Mouse (Mus musculus) urinary bladder, postnatal 36 days (tissue): Measurements from ENCODE around the gene Olfr781.
"Not testable (repeated sequence)": the region's sequence is repeated elsewhere in the genome, so short reads cannot be mapped to it uniquely, and the experiment has no call there.

Experiments used
- DNase-seq, 2 experiments: peaks; one replicate each; pipeline ENCODE4 v3.0.0; 2022; ENCODE audit warnings: low spot score in 2 of 2, mixed read lengths in 1 of 2

The Olfr781 gene

DNA sequence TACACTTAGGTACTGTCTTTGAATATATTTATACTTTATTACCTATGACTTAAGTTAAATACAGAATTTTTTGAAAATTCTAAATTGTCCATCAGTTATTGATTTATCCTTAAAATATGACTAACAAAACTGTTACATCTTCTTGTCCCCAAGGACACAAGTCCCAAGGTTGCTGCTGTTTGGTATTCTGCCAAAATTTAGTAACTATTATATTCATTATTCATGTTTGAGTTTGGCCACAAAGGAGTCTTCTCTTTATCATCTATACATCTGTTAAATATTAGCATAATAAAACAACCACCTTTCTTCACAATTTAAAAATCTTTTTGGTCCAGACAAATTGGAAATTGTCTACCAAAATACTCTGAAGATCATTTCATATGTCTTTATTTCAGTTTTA, at the start of gene Olfr781:
TSS of gene Olfr781 (plus strand) at position 301 of the 400 bp plus-strand sequence.
- no peak for DNase-seq

DNA sequence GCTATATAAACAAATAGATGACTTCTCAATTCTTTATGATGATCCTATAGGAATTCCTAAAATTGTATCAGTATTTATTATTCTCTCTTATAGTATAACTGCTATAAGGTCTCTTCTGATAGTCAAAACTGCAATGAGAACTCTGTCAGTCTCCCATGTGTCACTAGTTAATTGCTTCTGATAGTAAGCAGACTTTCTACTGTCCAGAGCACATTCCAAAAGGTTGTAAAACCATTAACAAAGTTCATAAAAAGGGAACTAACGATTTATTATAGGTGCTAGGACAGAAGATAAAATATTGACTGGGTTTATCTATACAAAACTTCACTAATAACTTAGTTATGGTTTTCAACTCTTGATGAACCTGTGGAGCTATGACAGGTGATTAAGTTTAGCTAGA, 15.7 kb upstream of the Olfr781 start:
- DNase-seq, result not testable (repeated sequence)

DNA sequence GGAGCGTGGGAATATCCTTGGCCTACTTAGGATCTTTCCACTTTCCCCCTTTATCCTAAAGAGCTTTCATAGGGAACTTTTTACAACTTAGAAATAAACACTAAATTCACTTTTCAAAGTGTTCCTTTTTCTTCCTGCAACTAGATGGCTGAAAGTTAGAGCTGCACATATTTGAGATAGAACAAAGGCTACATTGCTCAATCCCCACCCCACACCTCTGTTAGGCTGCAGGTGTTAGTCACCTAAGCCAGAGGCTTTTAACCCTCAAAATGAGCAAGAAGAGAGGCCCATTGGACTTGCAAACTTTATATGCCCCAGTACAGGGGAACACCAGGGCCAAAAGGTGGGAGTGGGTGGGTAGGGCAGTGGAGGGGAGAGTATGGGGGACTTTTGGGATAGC, 15.1 kb upstream of the Olfr781 start:
- DNase-seq, result not testable (repeated sequence)

DNA sequence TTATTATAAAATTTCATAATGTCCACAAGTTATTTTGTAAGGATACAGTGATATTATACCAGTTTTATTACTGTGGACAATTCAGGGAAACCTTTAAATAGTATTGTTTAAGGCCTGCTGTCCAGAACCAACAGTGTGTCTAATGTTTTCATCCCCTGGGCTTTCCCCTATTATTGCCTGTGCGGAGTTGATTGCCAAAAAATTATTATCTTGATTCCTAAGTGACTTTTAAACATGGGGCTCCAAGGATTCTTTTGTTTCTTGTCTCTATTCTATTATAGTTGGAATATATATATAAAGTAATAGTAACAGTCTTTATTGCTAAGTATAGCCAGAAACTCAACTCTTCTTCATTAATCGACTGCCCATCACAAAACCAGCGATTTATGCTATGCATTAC, 10.8 kb upstream of the Olfr781 start, which contains the start of gene Olfr780:
TSS of gene Olfr780 (plus strand) at position 301 of the 400 bp plus-strand sequence.
- DNase-seq, result no peak

DNA sequence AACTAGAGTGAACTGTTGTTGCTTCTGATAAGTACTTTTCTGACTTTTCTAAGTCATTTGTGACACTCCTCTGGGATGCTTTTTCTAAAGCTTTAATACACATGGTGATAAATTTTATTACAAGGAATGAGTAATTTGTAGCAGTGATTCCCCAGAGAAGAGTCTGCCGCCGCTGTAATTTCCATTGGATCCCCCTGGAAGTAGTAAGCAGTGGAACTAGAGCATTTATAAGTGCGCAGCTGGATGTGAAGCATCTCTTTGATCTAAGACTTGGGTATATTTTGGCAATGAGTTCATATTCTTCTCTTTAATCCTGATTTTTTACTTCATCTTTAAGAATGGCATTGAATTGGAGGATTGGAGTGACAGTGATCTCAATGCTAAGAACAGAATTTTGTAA, 19.9 kb downstream of the Olfr781 start, which contains the start of gene Olfr782:
TSS of gene Olfr782 (plus strand) at position 301 of the 400 bp plus-strand sequence.
- DNase-seq, result no peak

DNA sequence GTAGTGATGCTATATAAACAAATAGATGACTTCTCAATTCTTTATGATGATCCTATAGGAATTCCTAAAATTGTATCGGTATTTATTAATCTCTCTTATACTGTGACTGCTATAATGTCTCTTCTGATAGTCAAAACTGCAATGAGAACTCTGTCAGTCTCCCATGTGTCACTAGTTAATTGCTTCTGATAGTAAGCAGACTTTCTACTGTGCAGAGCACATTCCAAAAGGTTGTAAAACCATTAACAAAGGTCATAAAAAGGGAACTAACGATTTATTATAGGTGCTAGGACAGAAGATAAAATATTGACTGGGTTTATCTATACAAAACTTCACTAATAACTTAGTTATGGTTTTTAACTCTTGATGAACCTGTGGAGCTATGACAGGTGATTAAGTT, 23.8 kb downstream of the Olfr781 start:
- not testable (repeated sequence) for DNase-seq

DNA sequence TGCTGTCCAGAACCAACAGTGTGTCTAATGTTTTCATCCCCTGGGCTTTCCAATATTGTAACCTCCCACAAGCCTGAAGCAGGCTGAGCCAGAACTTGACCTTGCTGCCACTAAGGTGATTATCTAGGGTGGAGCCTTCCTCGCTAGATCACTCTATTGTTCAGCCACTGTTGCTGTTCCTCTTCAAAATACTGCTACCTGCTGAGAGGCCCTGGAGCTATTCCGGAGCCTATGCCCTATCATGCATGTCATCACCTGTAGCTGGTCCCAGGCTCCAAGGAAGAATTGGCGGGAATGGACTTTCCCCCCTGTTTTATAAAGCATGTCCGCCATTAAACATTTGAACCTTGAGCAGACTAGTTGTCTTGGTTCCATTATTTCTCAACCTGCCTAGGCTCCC, 27.8 kb downstream of the Olfr781 start:
- DNase-seq, result not testable (repeated sequence)

DNA sequence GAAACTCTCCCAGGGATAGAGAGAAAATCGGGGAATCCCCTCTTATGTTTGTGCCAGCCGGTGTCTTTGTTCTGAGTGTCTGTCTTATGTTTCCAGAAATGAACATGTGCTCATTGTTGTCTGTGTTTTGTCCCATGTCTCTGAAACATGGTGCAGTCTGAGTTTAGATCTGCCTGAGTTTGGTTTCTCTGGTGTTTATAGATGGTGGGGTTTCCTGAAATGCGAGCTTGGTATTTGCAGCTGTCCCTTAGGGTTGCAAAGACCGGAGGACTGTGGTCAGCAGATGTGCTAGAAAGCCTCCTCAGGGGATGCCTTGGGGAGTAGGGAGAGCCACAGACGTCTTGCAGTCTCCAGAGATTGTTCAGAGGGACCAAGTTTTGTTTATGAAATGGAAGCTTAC, 28.7 kb downstream of the Olfr781 start:
- no peak for DNase-seq

DNA sequence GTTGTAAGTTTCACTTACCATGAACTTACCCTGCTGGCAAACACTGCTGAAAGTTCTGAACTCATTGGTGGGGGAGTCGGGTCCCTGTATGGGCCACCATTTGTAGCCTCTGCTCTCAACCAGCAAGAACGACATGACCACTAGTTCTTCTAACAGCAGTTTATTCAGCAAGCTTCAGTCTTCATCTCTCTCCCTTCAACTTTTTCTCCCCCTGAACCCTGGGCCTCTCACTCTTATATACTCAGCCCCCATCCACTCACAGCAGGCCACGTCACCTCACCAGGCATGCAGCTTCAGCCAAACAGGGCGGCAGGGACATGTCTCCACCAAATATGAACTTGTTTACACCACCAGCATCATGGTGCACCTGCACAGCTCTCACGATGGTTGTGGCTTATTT, 45.4 kb downstream of the Olfr781 start:
- not testable (repeated sequence) for DNase-seq
